Mouse (Mus musculus): ENCODE measurements around the gene Arhgef3. TPM values are rescaled to one million over a fixed set of nuclear protein-coding genes. Genes with fewer than 3 reads are reported as not detected.
A peak's percentile ranks its signal among the peaks of the same experiment; 100 is the strongest.

The Arhgef3 gene
- polyA plus RNA-seq, 1 experiment from 2014 or later: 13.9 TPM

GRCm38 (mm10) chr14:27085471-27085870 lies 29.2 kb upstream of the Arhgef3 start:
- H3K4me3 ChIP-seq (replicated peaks): no peak overlapping the region
- H3K9ac ChIP-seq: no peak overlapping the region
- H3K27me3 ChIP-seq (replicated peaks): no peaks in the 10 kb centered on the region
- H3K4me2 ChIP-seq (replicated peaks): no peak overlapping the region
- no peak for ATAC-seq
- H3K4me1 ChIP-seq (replicated peaks): no peaks in the 10 kb centered on the region
- H3K27ac ChIP-seq: no peak overlapping the region
- H3K36me3 ChIP-seq: no peaks in the 10 kb centered on the region
- 63% methylated on average over 5 of the region's 5 CpGs for WGBS
- H3K9me3 ChIP-seq: no peaks in the 10 kb centered on the region

GRCm38 (mm10) chr14:27085999-27086398 lies 28.7 kb upstream of the Arhgef3 start:
- 77% methylated on average over 4 of the region's 4 CpGs for WGBS
- ATAC-seq: no peak

GRCm38 (mm10) chr14:27094247-27094646 lies 20.5 kb upstream of the Arhgef3 start:
- no peak for ATAC-seq
- Histone ChIP-seq H3K36me3 (no peaks in the 10 kb centered on the region), H3K4me1 (replicated peaks) (no peaks in the 10 kb centered on the region), H3K9me3 (no peaks in the 10 kb centered on the region), H3K27ac (no peak overlapping the region), H3K4me3 (replicated peaks) (no peak overlapping the region), H3K9ac (no peak overlapping the region), H3K27me3 (replicated peaks) (no peaks in the 10 kb centered on the region), H3K4me2 (replicated peaks) (no peak overlapping the region)
- WGBS: 76% methylated on average over 5 of the region's 5 CpGs

More at GRCm38 (mm10) chr14:27085999-27086398, 28.7 kb upstream of the Arhgef3 start:
- H3K4me3 ChIP-seq (replicated peaks): no peak overlapping the region
- H3K27me3 ChIP-seq (replicated peaks): no peaks in the 10 kb centered on the region
- no peaks in the 10 kb centered on the region for H3K4me1 ChIP-seq (replicated peaks)
- no peaks in the 10 kb centered on the region for H3K9me3 ChIP-seq
- H3K4me2 ChIP-seq (replicated peaks): no peak overlapping the region
- no peak overlapping the region for H3K27ac ChIP-seq
- no peaks in the 10 kb centered on the region for H3K36me3 ChIP-seq
- H3K9ac ChIP-seq: no peak overlapping the region

- Histone ChIP-seq H3K36me3 (no peaks in the 10 kb centered on the region; the same call in 1 of the 2 replicates), H3K9me3 (no peaks in the 10 kb centered on the region), H3K4me2 (replicated peaks) (no peak overlapping the region), H3K27ac (no peak overlapping the region), H3K27me3 (replicated peaks) (no peaks in the 10 kb centered on the region), H3K4me3 (replicated peaks) (no peak overlapping the region), H3K4me1 (replicated peaks) (no peaks in the 10 kb centered on the region), H3K9ac (no peak overlapping the region)
- 75% methylated on average over 9 of the region's 9 CpGs for WGBS
- 0 out of 2 replicates have a peak, but pooled peaks have one; percentile 34 for ATAC-seq
Observed at GRCm38 (mm10) chr14:27096133-27096532, 18.6 kb upstream of the Arhgef3 start.

GRCm38 (mm10) chr14:27096779-27097178 lies 17.9 kb upstream of the Arhgef3 start:
- no peaks in the 10 kb centered on the region for H3K27me3 ChIP-seq (replicated peaks)
- peak; percentile 75 for ATAC-seq
- no peaks in the 10 kb centered on the region for H3K4me1 ChIP-seq (replicated peaks)
- WGBS: 18% methylated on average over 3 of the region's 3 CpGs
- no peak overlapping the region for H3K4me2 ChIP-seq (replicated peaks)
- H3K27ac ChIP-seq: no peak overlapping the region
- H3K9ac ChIP-seq: no peak overlapping the region
- H3K9me3 ChIP-seq: no peaks in the 10 kb centered on the region
- no peaks in the 10 kb centered on the region; the same call in 1 of the 2 replicates for H3K36me3 ChIP-seq
- H3K4me3 ChIP-seq (replicated peaks): no peak overlapping the region

GRCm38 (mm10) chr14:27101735-27102134 lies 13.0 kb upstream of the Arhgef3 start:
- Histone ChIP-seq H3K36me3 (no peaks in the 10 kb centered on the region; the same call in 1 of the 2 replicates), H3K4me1 (replicated peaks) (peaks cover 6% of the 10 kb centered on the region; the same call in 1 of the 2 replicates), H3K27me3 (replicated peaks) (no peaks in the 10 kb centered on the region), H3K4me3 (replicated peaks) (no peak overlapping the region), H3K9me3 (no peaks in the 10 kb centered on the region), H3K27ac (no peak overlapping the region), H3K9ac (no peak overlapping the region), H3K4me2 (replicated peaks) (no peak overlapping the region)
- WGBS: 44% methylated on average over 7 of the region's 7 CpGs
- 0 out of 2 replicates have a peak, but pooled peaks have one; percentile 21 for ATAC-seq

GRCm38 (mm10) chr14:27102720-27103119 lies 12.0 kb upstream of the Arhgef3 start:
- Histone ChIP-seq H3K4me2 (replicated peaks) (no peak overlapping the region), H3K36me3 (no peaks in the 10 kb centered on the region; the same call in 1 of the 2 replicates), H3K27ac (no peak overlapping the region), H3K9me3 (no peaks in the 10 kb centered on the region), H3K4me3 (replicated peaks) (no peak overlapping the region), H3K4me1 (replicated peaks) (peaks cover 6% of the 10 kb centered on the region; the same call in 1 of the 2 replicates), H3K9ac (no peak overlapping the region), H3K27me3 (replicated peaks) (no peaks in the 10 kb centered on the region)
- ATAC-seq: peak; percentile 57; the same call in 1 of the 2 replicates
- WGBS: 68% methylated on average over 6 of the region's 6 CpGs

GRCm38 (mm10) chr14:27105731-27106457 lies 8.8 kb upstream of the Arhgef3 start:
- H3K27ac ChIP-seq: peak overlapping the region; percentile 48; the same call in 1 of the 2 replicates
- peaks cover 6% of the 10 kb centered on the region; the same call in 1 of the 2 replicates for H3K4me1 ChIP-seq (replicated peaks)
- no peak overlapping the region for H3K9ac ChIP-seq
- H3K4me2 ChIP-seq (replicated peaks): no peak overlapping the region
- no peaks in the 10 kb centered on the region for H3K27me3 ChIP-seq (replicated peaks)
- WGBS: 55% methylated on average over 12 of the region's 12 CpGs
- no peaks in the 10 kb centered on the region for H3K36me3 ChIP-seq
- no peaks in the 10 kb centered on the region for H3K9me3 ChIP-seq
- peak; percentile 27; the same call in 1 of the 2 replicates for ATAC-seq
- H3K4me3 ChIP-seq (replicated peaks): no peak overlapping the region

- H3K4me2 ChIP-seq (replicated peaks): no peak overlapping the region
- no peak overlapping the region for H3K4me3 ChIP-seq (replicated peaks)
- no peak overlapping the region for H3K9ac ChIP-seq
- H3K4me1 ChIP-seq (replicated peaks): peaks cover 6% of the 10 kb centered on the region; the same call in 1 of the 2 replicates
- H3K9me3 ChIP-seq: no peaks in the 10 kb centered on the region
- H3K27ac ChIP-seq: no peak overlapping the region
- ATAC-seq: no peak
- WGBS: 70% methylated on average over 6 of the region's 6 CpGs
- H3K36me3 ChIP-seq: no peaks in the 10 kb centered on the region
- no peaks in the 10 kb centered on the region for H3K27me3 ChIP-seq (replicated peaks)
Observed at GRCm38 (mm10) chr14:27108748-27109504, 5.8 kb upstream of the Arhgef3 start.

GRCm38 (mm10) chr14:27115275-27115660 lies 569 bp downstream of the Arhgef3 start:
- no peaks in the 10 kb centered on the region for H3K9me3 ChIP-seq
- H3K27ac ChIP-seq: no peak overlapping the region
- WGBS: 17% methylated on average over 11 of the region's 11 CpGs
- peak overlapping the region; percentile 70 for H3K9ac ChIP-seq
- H3K36me3 ChIP-seq: no peaks in the 10 kb centered on the region
- 0 out of 2 replicates have a peak, but pooled peaks cover 3% of the 10 kb centered on the region for H3K27me3 ChIP-seq (replicated peaks)
- ATAC-seq: 0 out of 2 replicates have a peak, but pooled peaks have one; percentile 11
- H3K4me3 ChIP-seq (replicated peaks): peak overlapping the region; percentile 64
- 0 out of 2 replicates have a peak, but pooled peaks cover 12% of the 10 kb centered on the region for H3K4me1 ChIP-seq (replicated peaks)
- H3K4me2 ChIP-seq (replicated peaks): peak overlapping the region; percentile 99

GRCm38 (mm10) chr14:27115991-27116390 lies 1.3 kb downstream of the Arhgef3 start:
- H3K4me1 ChIP-seq (replicated peaks): 0 out of 2 replicates have a peak, but pooled peaks cover 12% of the 10 kb centered on the region
- H3K27ac ChIP-seq: no peak overlapping the region
- H3K4me2 ChIP-seq (replicated peaks): no peak overlapping the region
- 0 out of 2 replicates have a peak, but pooled peaks cover 3% of the 10 kb centered on the region for H3K27me3 ChIP-seq (replicated peaks)
- no peak overlapping the region for H3K9ac ChIP-seq
- 67% methylated on average over 6 of the region's 6 CpGs for WGBS
- H3K4me3 ChIP-seq (replicated peaks): no peak overlapping the region
- H3K9me3 ChIP-seq: no peaks in the 10 kb centered on the region
- ATAC-seq: no peak
- H3K36me3 ChIP-seq: no peaks in the 10 kb centered on the region

GRCm38 (mm10) chr14:27116577-27117165 lies 2.0 kb downstream of the Arhgef3 start:
- no peak for ATAC-seq
- Histone ChIP-seq H3K36me3 (no peaks in the 10 kb centered on the region), H3K4me1 (replicated peaks) (0 out of 2 replicates have a peak, but pooled peaks cover 12% of the 10 kb centered on the region), H3K9me3 (no peaks in the 10 kb centered on the region), H3K27me3 (replicated peaks) (0 out of 2 replicates have a peak, but pooled peaks cover 3% of the 10 kb centered on the region), H3K4me3 (replicated peaks) (no peak overlapping the region), H3K9ac (no peak overlapping the region), H3K27ac (no peak overlapping the region), H3K4me2 (replicated peaks) (no peak overlapping the region)
- 73% methylated on average over 4 of the region's 4 CpGs for WGBS

Data from intestine, embryonic 15.5 days (tissue).